Mouse (Mus musculus): ENCODE data around the gene a.

DNA sequence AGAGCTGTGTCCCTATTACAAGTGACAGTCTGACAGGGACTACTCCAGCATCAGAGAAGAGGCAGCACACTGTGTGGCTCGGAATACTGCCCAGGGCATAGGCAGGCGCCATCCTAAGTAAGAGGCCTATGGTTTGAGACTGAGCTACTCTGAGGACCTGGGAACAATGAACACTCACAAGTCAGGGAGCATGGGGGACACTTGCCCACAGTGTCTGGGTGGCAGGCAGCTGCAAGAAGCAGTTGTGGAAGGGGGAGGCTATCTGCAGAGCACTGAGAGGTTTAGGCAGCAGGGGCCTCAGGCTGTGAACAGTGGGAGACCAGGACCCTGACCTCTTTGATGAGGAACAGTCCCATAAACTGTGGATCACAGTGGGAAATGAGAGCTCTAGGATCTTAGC lies 137.1 kb downstream of the a start:
- TF ChIP-seq CTCF (conservative IDR thresholded peaks at IDR 0.05; ENCODE audit: low read length) (no peak), POU5F1 (IDR thresholded peaks at IDR 0.05; ENCODE audit: borderline replicate concordance, low read length) (no peak), NANOG (IDR thresholded peaks at IDR 0.05; ENCODE audit: borderline replicate concordance, low read length) (no peak)

Data from E14TG2a.4 (cell line).